Mouse (Mus musculus) urinary bladder, adult 2 months (tissue): Measurements from ENCODE around the gene Ube2i. TPM values are rescaled to one million over a fixed set of nuclear protein-coding genes. Genes with fewer than 3 reads are reported as not detected.
"Not testable (repeated sequence)": the region's sequence is repeated elsewhere in the genome, so short reads cannot be mapped to it uniquely, and the experiment has no call there.

Source experiments
- DNase-seq: peaks from one replicate; pipeline ENCODE4 v3.0.0; 2022; ENCODE audit warnings: low spot score
- polyA plus RNA-seq: library from polyadenylated mRNA; depleted of rRNA; stranded (reverse); fragments of >200 nt; gene quantifications from 2 replicates; pipeline ENCODE4 v1.2.3, GENCODE M21; 2012

Ube2i gene
- polyA plus RNA-seq, 1 experiment: 393 TPM

DNA sequence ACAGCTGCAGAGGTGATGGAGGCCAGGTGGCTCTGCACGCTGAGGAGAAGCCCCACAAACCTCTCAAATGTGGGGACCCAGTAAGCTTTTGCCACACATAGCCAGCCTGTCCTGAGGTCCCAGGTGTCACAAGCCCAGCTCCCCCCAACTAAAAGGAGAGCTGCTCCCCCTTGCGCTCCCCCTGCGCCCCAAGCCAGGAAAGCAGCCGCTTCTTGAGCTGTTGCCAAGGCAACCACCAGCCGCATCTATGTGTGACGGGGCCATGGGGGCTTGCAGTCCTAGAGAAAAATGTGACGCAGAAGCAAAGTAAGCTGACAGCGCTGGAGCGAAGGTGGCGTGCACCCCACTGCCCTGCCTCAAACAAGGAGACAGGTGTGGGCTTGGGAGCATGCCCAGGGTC is 20.7 kb downstream of the Ube2i start:
- no peak for DNase-seq

DNA sequence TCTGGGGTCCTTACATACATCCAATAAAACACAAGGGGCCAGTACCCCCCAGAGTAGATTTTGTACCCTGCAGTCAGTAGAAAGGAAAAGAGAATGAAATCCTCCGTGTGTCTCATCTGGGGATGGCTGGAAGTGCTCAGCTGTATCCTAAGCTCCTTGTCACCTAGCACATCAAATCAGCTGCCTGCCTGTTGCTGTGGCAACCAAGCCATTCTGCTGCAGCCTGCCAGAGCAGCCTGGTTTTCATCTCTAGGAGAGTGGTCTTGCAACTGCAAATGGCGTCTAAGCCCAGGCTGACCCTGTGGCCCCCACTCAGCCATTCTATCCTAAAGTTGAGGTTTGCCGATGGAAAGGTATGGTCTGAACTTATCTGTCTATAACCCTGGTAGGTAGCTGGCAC is 21.8 kb downstream of the Ube2i start:
- no peak for DNase-seq

DNA sequence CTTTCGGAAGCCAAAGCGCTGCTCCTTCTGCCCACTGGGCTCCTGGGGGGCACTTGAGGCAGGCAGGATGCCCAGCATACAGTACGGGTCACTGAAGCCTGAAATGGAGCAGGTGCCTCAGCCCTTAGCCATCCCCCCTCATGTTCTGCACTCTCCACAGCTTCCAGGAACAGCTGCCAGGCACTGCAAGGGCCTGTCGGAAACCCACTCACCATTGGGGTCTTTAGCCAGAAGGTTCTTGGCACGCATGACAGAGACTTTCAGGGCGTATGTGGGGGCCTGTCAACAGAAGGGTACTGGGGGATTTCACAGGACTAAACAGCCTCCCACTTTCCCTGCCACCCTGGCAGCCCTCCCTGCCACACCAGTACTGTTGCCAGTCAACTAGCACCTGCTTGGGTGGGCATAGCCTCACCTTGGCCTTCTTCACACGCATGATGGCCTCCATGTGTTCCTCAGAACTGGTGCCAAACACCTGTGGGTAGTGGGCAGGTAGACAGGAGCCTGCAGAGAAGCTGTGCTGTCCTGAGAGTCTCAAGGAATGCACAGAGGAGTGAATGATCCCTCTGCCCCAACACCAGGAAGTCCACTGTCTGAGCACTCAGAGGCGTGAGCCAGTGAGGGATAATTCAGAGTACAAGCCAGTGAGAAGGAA is 24.1 kb downstream of the Ube2i start:
- DNase-seq: no peak

DNA sequence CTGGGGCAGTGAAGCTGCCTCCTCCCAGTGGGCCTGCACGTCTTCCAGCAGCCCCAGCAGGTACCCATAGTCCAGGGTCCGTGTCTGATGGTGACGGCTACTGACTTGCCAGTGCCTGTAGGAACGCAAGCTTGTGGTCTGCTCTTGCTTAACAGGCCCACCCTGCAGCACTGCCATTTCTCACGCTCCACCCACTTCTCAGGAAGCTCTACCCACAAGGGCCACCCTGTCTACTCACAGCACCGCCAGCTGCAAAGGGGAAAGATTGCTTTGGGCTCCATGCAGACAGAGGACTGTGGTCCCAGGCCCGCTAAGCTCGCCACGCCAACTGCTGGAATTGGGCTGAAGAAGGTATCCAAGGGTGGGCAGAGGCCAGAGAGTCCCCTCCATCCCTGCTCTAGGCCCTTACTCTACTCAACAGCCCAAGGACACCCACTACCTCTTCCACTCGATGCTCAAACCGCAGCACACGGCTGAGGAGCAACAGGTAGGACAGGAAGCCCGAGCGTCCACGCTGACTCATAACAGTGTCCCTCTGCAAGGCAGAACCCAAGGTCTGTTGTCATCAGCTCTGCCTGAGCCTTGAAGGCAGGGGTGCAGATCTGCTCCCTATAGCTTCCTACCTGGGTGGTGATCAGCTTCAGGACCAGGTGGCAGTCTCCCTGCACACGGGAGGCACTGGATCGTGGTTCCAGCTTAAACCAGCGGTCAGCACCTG is 26.2 kb downstream of the Ube2i start:
- DNase-seq: no peak

DNA sequence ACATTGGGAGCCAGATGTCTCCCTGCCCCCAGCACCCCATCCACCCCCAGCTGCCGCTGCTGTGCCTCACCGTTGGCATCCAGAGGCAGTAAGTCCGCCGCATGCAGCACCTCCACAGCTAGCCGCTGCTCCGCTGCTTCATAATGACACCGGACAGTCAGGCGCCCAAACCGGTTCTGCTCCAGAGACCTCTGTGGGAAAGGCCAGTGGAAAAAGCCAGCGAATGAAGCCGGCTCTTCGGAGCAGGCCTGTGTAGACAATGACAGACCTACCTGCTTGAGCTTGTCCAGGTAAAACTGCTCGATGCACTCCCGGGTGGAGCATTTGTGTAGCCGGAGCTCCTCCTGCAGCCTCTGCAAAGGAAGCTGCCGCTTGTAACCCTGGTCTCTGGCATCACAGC is 30.2 kb downstream of the Ube2i start:
- peak; percentile 59 for DNase-seq

DNA sequence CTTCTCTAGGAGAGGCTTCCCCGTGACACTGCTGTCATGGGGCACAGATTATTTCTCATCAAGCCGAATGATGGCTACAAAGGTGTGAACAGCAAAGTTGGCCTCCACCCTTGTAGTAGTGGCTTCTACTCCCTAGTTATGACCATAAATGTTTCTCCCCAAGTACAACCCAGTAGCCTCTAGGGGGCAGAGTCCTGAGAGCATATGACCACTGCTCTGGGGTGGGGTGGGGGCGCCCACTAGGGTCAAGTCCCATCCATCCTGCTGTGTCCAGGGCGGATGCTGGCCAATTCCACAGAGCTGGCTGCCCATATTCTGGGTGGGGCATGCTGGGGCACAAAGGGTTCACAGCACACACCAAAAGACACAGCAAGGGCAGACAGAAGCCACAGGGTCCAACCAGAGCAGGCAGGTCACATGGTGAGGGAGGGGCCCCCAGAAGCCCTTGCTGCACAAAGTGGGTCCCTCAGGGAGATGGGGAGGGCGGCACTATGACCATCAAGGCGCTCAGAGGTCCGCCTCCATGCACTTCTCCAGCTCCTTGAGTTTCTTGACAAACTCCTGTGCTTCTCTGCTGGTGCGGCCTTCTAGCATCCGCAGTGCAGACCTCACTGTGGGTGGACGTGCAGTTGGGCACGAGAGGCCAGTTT is 31.2 kb downstream of the Ube2i start:
- DNase-seq: no peak

DNA sequence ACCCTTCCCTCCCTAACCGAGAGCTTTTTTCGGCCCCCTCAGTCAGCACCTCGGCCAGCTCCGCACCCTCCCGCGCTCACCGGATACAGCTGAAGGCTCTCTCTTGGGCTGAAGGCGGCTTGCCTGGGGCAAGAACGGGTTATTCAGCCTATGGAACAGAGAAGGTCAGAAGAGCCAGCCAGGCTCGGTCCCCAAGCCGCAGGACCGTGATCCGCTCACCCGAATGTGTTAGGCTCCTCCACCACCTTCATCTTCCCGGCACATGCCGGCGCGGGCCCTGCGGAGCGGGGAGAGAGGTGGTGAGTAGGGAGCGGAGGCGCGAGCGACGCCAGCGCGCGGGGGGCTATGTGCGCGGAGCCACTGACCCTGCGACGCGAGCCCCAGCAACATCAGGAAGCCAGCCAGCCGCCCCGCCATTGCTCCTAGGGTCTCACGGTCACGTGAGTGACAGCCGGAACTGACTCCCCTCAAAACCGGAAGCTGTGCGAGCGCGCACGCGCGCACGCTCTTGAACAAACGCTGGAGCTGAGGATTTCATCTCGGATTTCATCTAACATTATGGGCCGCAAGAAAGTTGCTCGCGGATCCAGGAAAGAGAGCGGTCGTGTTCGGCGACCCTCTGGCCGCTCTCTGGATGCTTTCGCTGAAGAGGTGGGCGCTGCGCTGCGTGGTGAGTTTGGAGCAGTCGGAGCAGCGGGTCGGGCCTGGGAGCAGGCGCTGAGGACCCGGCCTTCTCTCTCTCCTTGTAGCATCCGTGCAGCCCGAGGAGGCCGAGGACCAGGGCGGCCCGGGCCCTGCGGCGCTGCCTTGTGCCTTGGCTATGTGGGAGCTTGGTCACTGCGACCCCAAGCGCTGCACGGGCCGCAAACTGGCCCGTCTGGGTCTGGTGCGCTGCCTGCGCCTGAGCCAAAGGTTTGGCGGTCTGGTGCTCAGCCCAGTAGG is 34.5 kb downstream of the Ube2i start, which contains the start of the genes Gnptg and Tsr3:
TSS of gene Gnptg (minus strand) at position 430 of the 942 bp plus-strand sequence.
TSS of gene Tsr3 (plus strand) at position 476 of the 942 bp plus-strand sequence.
- DNase-seq: peak; percentile 65

DNA sequence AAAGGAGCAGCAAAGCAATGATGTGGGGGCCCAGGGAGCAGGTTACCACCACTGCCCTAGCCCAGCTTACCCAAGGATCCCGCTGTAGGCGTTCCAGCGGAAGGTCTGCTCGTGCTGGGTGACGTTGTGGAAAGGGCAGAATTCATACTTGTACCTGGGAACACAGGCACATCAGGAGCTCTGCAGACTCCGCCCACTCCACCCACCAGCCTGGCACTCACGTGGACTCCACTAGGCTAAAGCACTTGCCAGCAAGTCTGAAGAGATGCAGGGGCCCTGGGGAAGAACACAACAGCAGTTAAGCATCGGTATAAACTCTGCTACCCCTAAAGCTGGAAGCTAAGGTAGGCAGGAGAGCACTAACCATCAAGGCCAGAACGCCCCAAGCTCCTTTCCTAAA is 38.8 kb downstream of the Ube2i start:
- no peak for DNase-seq

DNA sequence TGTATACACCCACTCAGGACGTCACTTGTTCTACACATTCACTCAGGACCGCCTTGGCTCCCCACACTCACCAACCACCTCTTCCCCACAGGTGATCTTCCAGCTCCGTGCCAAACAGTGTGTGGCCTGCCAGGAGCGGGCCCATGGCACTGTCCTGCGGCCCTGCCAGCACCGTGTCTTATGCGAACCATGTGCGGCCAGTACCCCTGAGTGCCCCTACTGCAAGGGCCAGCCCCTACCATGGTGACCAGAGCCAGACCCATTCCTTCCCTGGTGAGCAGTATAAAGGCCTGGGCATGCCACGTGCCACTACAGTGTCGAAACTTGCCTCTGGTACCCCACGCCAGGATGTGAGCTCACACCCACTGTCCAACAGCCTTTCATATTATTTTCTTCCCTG is 42.8 kb downstream of the Ube2i start:
- not testable (repeated sequence) for DNase-seq

DNA sequence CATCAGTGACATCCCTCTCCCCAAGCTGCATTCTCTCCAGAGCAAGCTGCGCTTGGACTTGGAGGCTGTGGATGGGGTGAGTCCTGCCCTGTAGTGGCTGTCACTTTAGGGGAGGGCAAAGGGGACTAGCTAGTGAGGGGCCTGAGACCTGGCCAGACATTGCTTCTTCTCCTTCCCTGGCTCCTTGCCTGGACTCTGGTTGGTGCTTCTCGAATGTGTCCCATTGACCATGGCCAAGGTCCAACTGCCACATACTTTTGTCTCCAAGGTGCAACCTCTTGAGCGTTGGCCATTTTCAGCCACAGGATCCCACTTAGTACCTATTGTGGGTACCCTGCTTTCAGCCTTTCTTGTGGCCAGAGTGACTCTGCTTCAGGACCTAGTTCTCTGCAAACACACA is 43.7 kb downstream of the Ube2i start:
- DNase-seq: no peak

DNA sequence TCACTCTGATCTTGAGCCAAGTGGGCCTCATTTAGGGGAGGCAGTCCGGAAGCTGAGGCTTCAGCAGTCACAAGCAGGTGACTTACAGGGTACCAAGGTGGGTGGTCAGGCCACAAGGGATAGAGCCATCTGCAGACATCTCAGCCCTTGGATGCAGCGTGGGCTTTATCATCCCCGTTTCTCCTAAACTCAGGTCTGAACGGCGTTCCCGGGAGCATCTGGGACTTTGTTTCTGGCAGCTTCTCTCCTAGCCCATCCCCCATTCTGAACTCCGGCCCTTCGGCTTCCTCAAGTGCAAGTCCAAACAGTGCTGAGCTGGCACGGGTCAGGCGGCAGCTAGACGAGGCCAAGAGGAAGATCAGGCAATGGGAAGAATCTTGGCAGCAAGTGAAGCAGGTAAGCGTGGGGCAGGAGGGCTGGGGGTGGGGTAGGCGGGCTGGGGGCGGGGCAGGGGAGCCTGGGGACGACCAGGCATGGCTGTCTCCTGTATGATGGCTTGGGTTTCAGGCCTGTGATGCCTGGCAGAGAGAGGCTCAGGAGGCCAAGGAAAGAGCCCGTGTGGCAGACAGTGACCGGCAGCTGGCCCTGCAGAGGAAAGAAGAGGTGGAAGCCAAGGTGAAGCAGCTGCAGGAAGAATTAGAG is 44.3 kb downstream of the Ube2i start:
- not testable (repeated sequence) for DNase-seq

DNA sequence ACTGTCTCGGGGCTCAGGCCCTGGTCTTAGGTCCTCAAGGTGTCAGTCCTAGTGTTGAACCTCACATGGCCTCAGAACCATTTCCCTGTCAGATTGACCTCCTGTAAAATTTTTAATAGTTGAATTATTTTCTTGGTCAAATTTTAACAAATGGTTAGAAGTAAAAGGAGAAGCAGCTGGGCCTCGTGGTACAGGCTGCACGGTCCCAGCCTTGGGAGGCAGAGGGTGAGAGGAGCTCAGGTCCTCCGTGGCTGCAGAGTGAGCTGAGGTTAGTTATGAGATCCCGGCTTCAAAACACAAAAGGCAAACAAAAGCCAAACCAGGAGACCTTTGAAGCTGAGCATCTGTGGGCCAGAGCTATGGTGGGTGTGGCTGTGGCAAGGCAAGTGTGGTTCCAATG is 46.4 kb downstream of the Ube2i start:
- no peak for DNase-seq

DNA sequence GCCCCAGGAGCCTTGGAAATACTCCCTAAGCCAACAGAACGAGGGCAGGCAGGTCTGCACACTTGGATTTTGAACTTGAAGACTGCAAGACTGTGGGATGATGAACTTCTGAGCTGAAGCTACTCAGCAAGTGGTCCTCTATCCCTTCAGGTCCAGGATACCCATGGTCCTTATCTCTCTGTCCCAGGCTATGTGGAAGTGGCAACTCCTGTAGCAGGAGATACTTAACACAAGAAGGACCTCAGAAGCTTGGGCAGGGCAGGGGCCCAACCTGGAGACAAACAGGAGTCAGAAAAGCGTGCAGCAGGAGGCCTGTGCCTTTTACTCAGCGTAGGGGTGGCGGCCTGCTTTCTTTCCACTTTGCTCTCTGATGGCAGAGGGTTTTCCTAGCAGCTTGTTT is 48.8 kb downstream of the Ube2i start:
- DNase-seq: no peak

DNA sequence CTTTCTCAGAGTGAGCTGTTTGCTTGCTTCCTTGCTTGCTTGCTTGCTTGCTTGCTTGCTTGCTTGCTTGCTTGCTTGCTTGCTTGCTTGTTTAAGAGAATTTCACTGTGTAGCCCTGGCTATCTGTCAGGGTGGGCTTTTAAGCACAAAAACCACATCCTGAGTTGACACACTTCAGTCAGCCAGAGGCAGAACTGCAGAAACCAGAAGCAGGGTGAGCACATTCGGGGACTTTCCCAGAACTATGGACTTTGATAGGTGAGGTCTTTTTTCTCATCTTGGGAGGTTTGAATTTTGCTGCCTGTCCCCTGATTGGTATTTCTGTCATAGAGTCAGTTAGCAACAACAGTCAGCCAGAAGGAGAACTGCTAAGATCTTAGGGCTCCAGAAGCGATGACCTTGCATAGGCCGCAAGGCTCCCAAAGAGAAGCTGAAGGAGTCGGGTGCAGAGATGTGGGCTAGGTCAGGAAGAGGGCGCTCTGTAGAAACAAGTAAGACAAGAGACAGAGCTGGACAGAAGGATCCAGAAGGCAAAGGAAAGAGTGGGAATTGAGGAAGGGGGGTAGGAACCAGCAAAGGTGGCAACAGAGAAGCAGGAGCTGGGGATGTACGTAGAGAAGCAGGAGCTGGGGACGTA is 49.7 kb downstream of the Ube2i start:
- DNase-seq: no peak

DNA sequence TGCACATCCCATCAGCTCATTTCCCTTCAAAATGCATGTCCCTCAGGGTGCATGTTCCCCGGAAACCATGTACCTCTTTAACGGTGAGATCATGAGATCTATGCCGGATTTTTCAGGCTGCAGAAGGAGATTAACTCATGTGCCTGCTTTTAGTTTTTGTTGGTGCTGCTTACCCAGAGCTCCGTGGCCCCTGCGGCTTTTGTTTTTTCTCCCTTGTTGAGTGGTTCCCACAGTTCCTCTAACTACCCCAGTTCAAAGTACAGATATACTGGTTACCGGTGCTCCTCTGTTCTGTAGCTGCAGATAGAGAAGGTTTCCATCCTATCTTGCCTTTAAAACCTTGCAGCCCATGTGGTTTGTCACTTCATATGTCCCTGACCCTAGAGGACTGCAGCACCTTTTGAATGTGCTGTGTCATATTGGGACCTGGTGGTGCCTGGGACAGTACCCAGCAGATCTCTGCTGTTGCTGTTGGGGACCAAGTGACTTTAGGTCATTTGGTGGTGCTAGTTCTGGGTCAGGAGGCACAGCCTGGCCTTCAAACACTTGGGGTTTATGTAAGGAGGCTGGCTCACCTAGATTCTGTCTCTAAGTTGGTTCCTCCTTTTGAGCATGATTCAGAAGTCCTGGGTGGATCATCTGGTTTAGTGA is 51.3 kb downstream of the Ube2i start:
- DNase-seq: no peak

DNA sequence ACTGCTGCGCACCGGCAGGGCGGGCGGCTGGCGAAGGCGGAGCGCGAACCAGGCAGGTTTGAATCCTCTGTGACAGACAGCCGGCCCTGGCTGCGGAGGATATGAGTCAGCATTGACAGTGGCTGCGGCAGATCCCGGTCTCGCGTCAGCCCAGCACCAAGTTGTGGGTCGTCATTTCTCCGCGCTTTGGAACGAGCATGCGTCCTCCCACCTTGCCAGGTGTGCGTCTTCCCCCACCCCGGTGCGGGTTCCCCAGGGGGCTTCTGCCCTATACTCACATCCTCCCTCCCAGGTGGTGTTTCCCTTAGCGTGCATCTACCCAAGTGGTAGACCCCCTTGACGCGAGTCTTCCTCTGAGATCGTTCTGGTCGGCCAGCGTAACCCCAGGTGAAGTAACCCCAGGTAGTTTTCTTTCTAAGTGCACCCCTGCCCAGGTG is 51.9 kb downstream of the Ube2i start:
- DNase-seq: not testable (repeated sequence)

DNA sequence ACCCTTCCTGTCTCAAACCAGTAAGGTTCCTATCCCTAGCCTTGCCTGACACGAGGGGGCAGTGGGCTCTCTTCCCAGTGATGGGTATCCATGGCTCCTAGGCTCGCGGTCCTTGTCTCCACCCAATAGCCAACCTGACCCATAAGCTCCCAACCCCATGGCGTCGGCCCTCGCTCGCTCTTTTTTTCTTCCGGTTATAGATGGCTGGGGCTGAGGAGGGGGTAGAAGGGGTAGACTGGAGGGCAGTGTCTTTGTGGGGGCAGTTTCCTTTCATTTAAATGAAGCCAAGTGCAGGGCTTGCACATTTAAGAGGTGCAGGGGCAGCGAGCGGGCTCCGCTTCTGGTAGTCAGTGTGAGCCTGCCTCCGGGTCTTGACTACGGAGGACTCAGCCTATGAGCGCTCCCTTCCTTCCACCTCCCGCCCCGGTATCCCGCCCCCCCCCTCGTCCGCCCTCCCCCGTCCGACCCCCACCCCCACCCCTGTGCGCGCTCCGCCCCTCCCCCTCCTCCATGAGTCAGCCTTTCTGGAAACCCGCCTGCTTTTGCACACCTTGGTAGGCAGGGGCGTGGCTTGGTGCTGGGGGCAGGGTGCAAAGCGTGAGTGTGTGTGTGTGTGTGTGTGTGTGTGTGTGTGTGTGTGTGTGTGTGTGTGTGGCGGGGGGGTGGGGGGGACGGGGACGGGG is 52.5 kb downstream of the Ube2i start:
- no peak for DNase-seq

DNA sequence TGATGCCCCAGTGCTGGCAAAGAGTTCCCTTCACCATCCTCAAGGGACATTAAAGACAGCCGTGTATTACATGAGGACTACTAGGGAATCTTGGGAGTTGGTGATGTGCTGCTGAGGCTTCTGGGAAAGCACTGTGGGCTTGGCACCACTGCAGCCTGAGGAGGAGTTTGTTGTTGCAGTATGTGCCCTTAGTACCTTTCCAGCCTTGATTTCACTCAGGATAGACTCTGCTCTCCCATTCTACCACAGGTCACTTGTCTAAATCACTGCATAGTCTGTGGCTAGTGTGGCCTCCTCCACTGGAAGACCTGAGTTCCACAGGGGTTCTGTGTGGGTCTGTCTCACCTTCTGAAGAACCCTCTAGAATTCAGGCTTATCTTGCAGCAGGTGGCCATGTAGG is 53.7 kb downstream of the Ube2i start:
- no peak for DNase-seq

DNA sequence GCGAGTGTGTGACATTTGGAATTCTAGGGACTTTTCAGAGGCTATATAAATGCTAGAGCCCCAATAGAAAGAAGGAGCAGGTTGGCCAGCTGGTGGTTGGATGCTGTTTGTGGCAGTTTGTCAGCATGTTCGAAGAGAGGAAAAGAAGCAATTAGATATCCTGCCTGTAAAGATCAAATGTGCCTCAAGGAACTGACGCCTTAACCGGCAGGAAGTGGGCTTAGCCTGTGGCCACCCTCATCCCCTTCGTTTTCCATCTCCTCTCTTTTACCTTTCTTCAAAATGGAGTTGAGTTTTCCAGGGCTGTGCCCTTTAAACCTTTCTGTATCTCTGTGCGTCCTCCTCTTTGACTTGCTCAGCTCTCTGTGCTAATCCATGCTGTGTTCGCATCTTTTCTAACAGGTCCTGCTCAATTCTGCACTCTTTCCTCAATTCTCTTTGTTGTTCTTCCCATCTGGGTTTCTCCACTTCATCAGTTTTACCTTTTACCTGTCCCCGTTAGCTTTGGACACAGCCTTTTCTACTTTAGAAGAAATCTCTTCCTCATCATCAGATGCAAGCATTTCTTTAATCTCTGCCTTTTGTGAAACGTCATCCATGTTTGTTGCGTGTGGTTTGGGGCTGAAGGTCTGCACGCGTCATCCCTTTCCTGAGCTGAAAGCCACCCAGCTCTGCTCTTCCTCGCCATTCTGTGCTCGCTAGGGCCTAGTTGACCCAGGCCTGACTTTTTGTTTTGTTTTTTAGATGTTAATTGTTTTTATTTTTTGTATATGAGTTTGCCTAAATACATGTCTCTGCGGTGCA is 54.7 kb downstream of the Ube2i start:
- no peak for DNase-seq
